Mouse (Mus musculus): ENCODE data around the gene Acot7. TPM values are rescaled to one million over a fixed set of nuclear protein-coding genes. Genes with fewer than 3 reads are reported as not detected.

Gene Acot7
- polyA plus RNA-seq, 1 experiment: 244 TPM

- TF ChIP-seq POLR2A (IDR thresholded peaks at IDR 0.05; ENCODE audit: borderline replicate concordance, extremely low read depth, insufficient read depth, insufficient read length, poor library complexity, severe bottlenecking) (no peak), CTCF (IDR thresholded peaks at IDR 0.05; ENCODE audit: borderline replicate concordance, extremely low read depth, insufficient read depth, insufficient read length) (no peak)
- peak; percentile 90 for DNase-seq (ENCODE audit: low read depth)
These were observed 7.7 kb downstream of the Acot7 start for GRCm38 (mm10) chr4:152185510-152186204.

DNA sequence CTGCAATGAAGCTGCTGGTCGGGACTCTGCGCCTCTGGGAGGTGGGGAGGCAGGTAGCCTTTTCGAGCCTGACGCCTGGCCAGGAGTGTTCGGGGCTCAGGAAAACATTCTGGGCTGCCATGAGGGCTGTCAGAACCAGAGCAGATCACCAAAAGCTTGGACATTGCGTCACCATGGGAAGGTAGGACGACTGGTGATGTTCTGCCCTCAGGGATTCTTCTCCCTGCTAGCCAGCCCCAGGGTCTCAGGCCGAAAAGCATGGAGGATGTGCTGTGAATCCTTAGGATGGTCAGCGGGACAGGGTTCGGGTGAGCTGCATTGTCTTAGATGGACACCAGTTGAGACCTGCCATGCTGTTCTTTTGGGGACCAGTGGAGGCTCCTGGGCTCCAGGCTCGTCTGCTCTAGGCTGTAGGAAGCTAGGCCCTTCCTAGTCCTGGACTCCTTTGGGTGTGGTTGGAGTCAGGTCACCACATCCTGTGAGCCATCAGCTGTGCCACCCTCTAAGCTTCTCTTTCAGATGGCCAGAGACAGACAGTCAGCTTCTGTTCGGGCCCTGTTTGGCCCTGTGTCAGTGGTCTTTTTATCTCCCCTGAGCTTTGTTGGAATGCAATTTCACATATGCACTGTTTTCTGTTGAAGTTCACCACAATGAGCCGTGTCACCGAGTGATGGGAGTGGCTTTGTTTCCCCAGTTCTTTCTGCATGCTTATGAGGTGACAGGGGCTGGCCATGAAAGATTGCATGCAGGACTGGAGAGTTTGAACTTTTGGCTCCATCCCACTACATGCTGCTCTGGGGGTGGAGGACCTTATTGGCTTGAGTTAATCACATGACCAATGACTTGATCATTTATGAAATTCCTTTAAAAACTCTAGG lies 8.5 kb downstream of the Acot7 start:
- TF ChIP-seq CTCF (IDR thresholded peaks at IDR 0.05; ENCODE audit: borderline replicate concordance, extremely low read depth, insufficient read depth, insufficient read length) (no peak), POLR2A (IDR thresholded peaks at IDR 0.05; ENCODE audit: borderline replicate concordance, extremely low read depth, insufficient read depth, insufficient read length, poor library complexity, severe bottlenecking) (no peak)
- DNase-seq (ENCODE audit: low read depth): peak; percentile 43

DNA sequence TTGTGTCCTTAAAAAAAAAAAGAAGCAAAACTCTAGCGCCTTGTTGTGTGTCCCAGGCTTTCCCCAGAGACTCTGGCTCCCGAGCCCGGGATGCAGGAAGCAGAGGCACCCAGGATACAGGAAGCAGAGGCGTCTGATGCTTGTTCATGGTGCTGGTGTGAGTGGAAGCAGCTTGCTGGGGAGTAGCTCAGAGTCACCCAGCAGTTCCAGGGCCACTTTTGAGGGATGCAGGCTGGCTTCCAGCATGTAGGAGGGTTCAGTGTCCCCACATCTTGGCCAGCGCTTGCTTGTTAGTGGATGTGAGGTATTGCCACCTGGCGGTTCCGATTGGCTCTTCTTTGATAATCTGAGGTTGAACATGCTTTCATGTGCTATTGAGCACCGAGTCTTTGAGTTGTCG lies 9.2 kb downstream of the Acot7 start:
- DNase-seq (ENCODE audit: low read depth): no peak
- TF ChIP-seq CTCF (IDR thresholded peaks at IDR 0.05; ENCODE audit: borderline replicate concordance, extremely low read depth, insufficient read depth, insufficient read length) (no peak), POLR2A (IDR thresholded peaks at IDR 0.05; ENCODE audit: borderline replicate concordance, extremely low read depth, insufficient read depth, insufficient read length, poor library complexity, severe bottlenecking) (no peak)

- TF ChIP-seq POLR2A (IDR thresholded peaks at IDR 0.05; ENCODE audit: borderline replicate concordance, extremely low read depth, insufficient read depth, insufficient read length, poor library complexity, severe bottlenecking) (no peak), CTCF (IDR thresholded peaks at IDR 0.05; ENCODE audit: borderline replicate concordance, extremely low read depth, insufficient read depth, insufficient read length) (no peak)
- no peak for DNase-seq (ENCODE audit: low read depth)
These were observed 10.7 kb downstream of the Acot7 start for GRCm38 (mm10) chr4:152188651-152189050.

DNA sequence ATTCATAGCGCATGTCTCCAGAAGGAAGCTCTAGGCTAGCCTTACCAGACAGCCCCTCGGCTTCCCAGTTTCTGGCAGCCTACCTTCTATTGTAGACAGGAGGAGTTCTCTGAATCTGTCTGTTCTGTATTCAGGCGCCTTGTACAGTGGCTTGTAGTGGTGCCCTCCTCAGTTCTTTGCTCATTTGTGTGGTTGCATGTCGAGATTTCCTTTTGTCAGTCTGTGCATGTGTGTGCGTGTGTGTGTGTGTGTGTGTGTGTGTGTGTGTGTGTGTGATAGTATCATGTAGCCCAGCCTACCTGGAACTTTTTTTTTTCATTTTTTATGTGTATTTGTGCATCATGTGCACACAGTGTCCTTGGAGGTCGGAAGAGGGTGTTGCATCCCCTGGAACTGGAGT lies 11.1 kb downstream of the Acot7 start:
- no peak for TF ChIP-seq POLR2A (IDR thresholded peaks at IDR 0.05; ENCODE audit: borderline replicate concordance, extremely low read depth, insufficient read depth, insufficient read length, poor library complexity, severe bottlenecking)
- no peak for TF ChIP-seq CTCF (IDR thresholded peaks at IDR 0.05; ENCODE audit: borderline replicate concordance, extremely low read depth, insufficient read depth, insufficient read length)
- no peak for DNase-seq (ENCODE audit: low read depth)

- no peak for DNase-seq (ENCODE audit: low read depth)
- TF ChIP-seq CTCF (IDR thresholded peaks at IDR 0.05; ENCODE audit: borderline replicate concordance, extremely low read depth, insufficient read depth, insufficient read length): no peak
- no peak for TF ChIP-seq POLR2A (IDR thresholded peaks at IDR 0.05; ENCODE audit: borderline replicate concordance, extremely low read depth, insufficient read depth, insufficient read length, poor library complexity, severe bottlenecking)
These were observed 11.8 kb downstream of the Acot7 start for GRCm38 (mm10) chr4:152189691-152190090.

- TF ChIP-seq CTCF (IDR thresholded peaks at IDR 0.05; ENCODE audit: borderline replicate concordance, extremely low read depth, insufficient read depth, insufficient read length) (no peak), POLR2A (IDR thresholded peaks at IDR 0.05; ENCODE audit: borderline replicate concordance, extremely low read depth, insufficient read depth, insufficient read length, poor library complexity, severe bottlenecking) (no peak)
- DNase-seq (ENCODE audit: low read depth): peak; percentile 52
These were observed 12.2 kb downstream of the Acot7 start for GRCm38 (mm10) chr4:152190096-152190653.

GRCm38 (mm10) chr4:152190701-152191100 lies 12.8 kb downstream of the Acot7 start:
- TF ChIP-seq CTCF (IDR thresholded peaks at IDR 0.05; ENCODE audit: borderline replicate concordance, extremely low read depth, insufficient read depth, insufficient read length) (no peak), POLR2A (IDR thresholded peaks at IDR 0.05; ENCODE audit: borderline replicate concordance, extremely low read depth, insufficient read depth, insufficient read length, poor library complexity, severe bottlenecking) (no peak)
- DNase-seq (ENCODE audit: low read depth): no peak

- no peak for TF ChIP-seq CTCF (IDR thresholded peaks at IDR 0.05; ENCODE audit: borderline replicate concordance, extremely low read depth, insufficient read depth, insufficient read length)
- no peak for TF ChIP-seq POLR2A (IDR thresholded peaks at IDR 0.05; ENCODE audit: borderline replicate concordance, extremely low read depth, insufficient read depth, insufficient read length, poor library complexity, severe bottlenecking)
- peak; percentile 65 for DNase-seq (ENCODE audit: low read depth)
These were observed 14.6 kb downstream of the Acot7 start for GRCm38 (mm10) chr4:152192569-152192968.

DNA sequence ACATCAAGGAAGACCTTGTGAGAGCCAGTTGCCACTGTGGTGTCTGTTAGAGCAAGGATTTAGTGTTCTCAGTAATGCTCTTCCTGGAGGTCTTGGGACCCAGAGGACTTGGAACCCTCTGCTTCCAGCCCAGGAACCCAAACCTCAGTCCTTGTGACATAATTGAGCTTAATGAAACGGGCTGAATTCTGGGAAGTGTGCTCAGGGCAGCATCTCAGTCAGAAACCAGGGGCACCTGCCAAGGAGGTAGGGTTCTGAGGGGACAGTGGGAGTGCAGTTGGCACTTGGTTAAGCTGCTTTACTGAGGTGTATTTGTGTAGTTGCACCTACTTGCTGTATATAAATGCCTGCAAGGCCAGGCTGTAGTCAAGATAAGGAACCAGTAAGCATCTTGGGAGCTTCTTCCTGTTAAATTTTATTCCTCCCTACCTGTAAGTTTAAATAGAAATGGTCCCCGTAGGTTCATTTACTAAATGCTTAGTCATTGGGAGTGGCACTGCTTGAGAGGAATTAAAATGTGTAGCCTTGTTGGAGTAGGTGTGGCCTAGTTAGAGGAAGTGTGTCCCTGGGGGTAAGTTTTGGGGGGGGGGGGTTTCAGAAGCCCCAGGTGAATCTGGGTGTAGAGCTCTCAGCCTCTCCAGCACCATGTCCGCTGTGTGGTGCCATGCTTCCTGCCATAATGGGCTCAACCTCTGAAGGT lies 16.7 kb downstream of the Acot7 start:
- TF ChIP-seq CTCF (IDR thresholded peaks at IDR 0.05; ENCODE audit: borderline replicate concordance, extremely low read depth, insufficient read depth, insufficient read length): no peak
- TF ChIP-seq POLR2A (IDR thresholded peaks at IDR 0.05; ENCODE audit: borderline replicate concordance, extremely low read depth, insufficient read depth, insufficient read length, poor library complexity, severe bottlenecking): no peak
- no peak for DNase-seq (ENCODE audit: low read depth)

- no peak for DNase-seq (ENCODE audit: low read depth)
- TF ChIP-seq POLR2A (IDR thresholded peaks at IDR 0.05; ENCODE audit: borderline replicate concordance, extremely low read depth, insufficient read depth, insufficient read length, poor library complexity, severe bottlenecking): no peak
- TF ChIP-seq CTCF (IDR thresholded peaks at IDR 0.05; ENCODE audit: borderline replicate concordance, extremely low read depth, insufficient read depth, insufficient read length): no peak
These were observed 18.3 kb downstream of the Acot7 start for GRCm38 (mm10) chr4:152196276-152196675.
